Comparison of ENCODE assay signal across 8 mouse cellular contexts in genomic region chr9:71592577-71593285, GRCm38 (mm10). TPM values are rescaled to one million over a fixed set of nuclear protein-coding genes. Genes with fewer than 3 reads are reported as not detected.
DNase-seq lines count a peak whose midpoint lies in the region; ATAC-seq and TF ChIP-seq lines count a peak whose summit lies in the region.

No protein-coding gene starts in this region.

- no peak for DNase-seq in heart, adult 2 months
- no peak for DNase-seq in heart, postnatal 25 days (ENCODE audit: low spot score)
- DNase-seq in urinary bladder, postnatal 14 days (ENCODE audit: low spot score) = peak; percentile 22
- no peak for DNase-seq in urinary bladder, adult 18-20 months (ENCODE audit: low spot score in 2 of 2)
- DNase-seq in liver, embryonic 13.5 days = no peak
- DNase-seq in ovary, adult 18-20 months (ENCODE audit: low spot score) = no peak
- no peak for DNase-seq in left cerebral cortex, postnatal 10 days (ENCODE audit: extremely low spot score in 1 of 2, low spot score in 2 of 2)
- no peak for DNase-seq in testis, postnatal 14 days (ENCODE audit: low spot score)

- no peaks in the 10 kb centered on the region for H3K79me2 ChIP-seq in heart, adult 2 months (replicated peaks; ENCODE audit: control insufficient read depth, insufficient read depth, low read length)

- TF ChIP-seq EP300 in heart, adult 2 months (IDR thresholded peaks at IDR 0.05; ENCODE audit: insufficient read depth, low read depth, low read length) = no peak

- H3K4me2 ChIP-seq in liver, embryonic 13.5 days = peak overlapping the region; percentile 72

- 0 out of 2 replicates have a peak, but pooled peaks have one; percentile 29 for ATAC-seq in liver, embryonic 13.5 days (ENCODE audit: low read depth)

- peaks cover 23% of the 10 kb centered on the region for H3K4me1 ChIP-seq in heart, adult 2 months (ENCODE audit: control insufficient read depth, insufficient read depth, low read length)
- peaks cover 17% of the 10 kb centered on the region for H3K4me1 ChIP-seq in liver, embryonic 13.5 days (replicated peaks)

- H3K4me3 ChIP-seq in heart, adult 2 months = peak overlapping the region; percentile 76
- H3K4me3 ChIP-seq in liver, embryonic 13.5 days (replicated peaks) = peak overlapping the region; percentile 56

- H3K27me3 ChIP-seq in heart, adult 2 months (ENCODE audit: control insufficient read depth, insufficient read depth, low read length) = no peaks in the 10 kb centered on the region
- peaks cover 22% of the 10 kb centered on the region for H3K27me3 ChIP-seq in liver, embryonic 13.5 days

- H3K36me3 ChIP-seq in heart, adult 2 months (ENCODE audit: control insufficient read depth, insufficient read depth, low read length) = peaks cover 10% of the 10 kb centered on the region
- H3K36me3 ChIP-seq in liver, embryonic 13.5 days = no peaks in the 10 kb centered on the region

- peak; percentile 46 for TF ChIP-seq CTCF in heart, adult 2 months (IDR thresholded peaks at IDR 0.05)

- H3K9ac ChIP-seq in heart, adult 2 months (ENCODE audit: low read depth, low read length) = peak overlapping the region; percentile 47
- no peak overlapping the region for H3K9ac ChIP-seq in liver, embryonic 13.5 days

- intact Hi-C loops in heart, adult 2 months (cut with DNase I) = no loop called here
- intact Hi-C loops in heart, postnatal 25 days (cut with DNase I) = loop anchor here (2.0 kb wide), 2 partner anchors 16 to 34 kb away; no protein-coding TSS in a partner anchor
- intact Hi-C loops in left cerebral cortex, postnatal 10 days (cut with DNase I) = no loop called here

- peak overlapping the region; percentile 95 for H3K27ac ChIP-seq in heart, adult 2 months
- H3K27ac ChIP-seq in liver, embryonic 13.5 days = no peak overlapping the region

- no peak for TF ChIP-seq POLR2A in heart, adult 2 months (IDR thresholded peaks at IDR 0.05; ENCODE audit: insufficient read depth, low read depth, low read length)

- WGBS in heart, adult 2 months = 23% methylated on average over 6 of the region's 6 CpGs
- 21% methylated on average over 6 of the region's 6 CpGs for WGBS in liver, embryonic 13.5 days (ENCODE audit: insufficient replicate concordance)

- H3K9me3 ChIP-seq in liver, embryonic 13.5 days (replicated peaks) = no peaks in the 10 kb centered on the region

RNA-seq across cellular contexts. Expression of gene Myzap, which starts 0.6 kb away (rescaled TPM):
- 100 to 1,000 TPM; 359 to 430 TPM for total RNA-seq in heart, adult 2 months (2021)
- polyA plus RNA-seq in heart, adult 2 months (2012; rRNA removed) = 163 and 284 TPM in 2 replicates
- total RNA-seq in heart, postnatal 25 days (2021) = 100 to 1,000 TPM; 381 to 383 TPM
- polyA plus RNA-seq in liver, embryonic 13.5 days (2015; fragmentation: Nextera tagmentation; extraction: Ambion mirVana) = 3.0 and 3.6 TPM in 2 replicates
- 1 to 10 TPM; 1.9 to 3.0 TPM for total RNA-seq in left cerebral cortex, postnatal 10 days (2021)

Comparison
In these comparisons a context has a peak if more than half of its experiments do, and no peak if none do; other contexts are left out.
1. RNA of gene Myzap, which starts 0.6 kb away (total RNA-seq): 359 to 430 TPM in heart, adult 2 months and 381 to 383 TPM in heart, postnatal 25 days; 1.9 to 3.0 TPM in left cerebral cortex, postnatal 10 days; every median in the first group is over 10 times any median in the second.